Mouse (Mus musculus) neural tube, embryonic 11.5 days (tissue): ENCODE results near the gene Mycbp2. TPM values are rescaled to one million over a fixed set of nuclear protein-coding genes. Genes with fewer than 3 reads are reported as not detected.
A peak's percentile ranks its signal among the peaks of the same experiment; 100 is the strongest.

Source experiments
- ATAC-seq: fragments of 200-750 bp; cut with Nextera tagmentation; 2 replicates; pipeline ENCODE4 v1.8.0; 2017; ENCODE audit warnings: moderate number of reproducible peaks, mild to moderate bottlenecking, moderate TSS enrichment, moderate library complexity; ENCODE audit not compliant: insufficient read depth, low FRiP score, low TSS enrichment
- DNase-seq: peaks from one replicate; pipeline ENCODE4 v3.0.0-alpha.2; 2015; ENCODE audit warnings: low spot score
- H3K27ac ChIP-seq: fragments of 300-500 bp; sonication (generic); 2 replicates; pipeline ENCODE4 v1.5.1; 2014; ENCODE audit warnings: low read depth, mild to moderate bottlenecking, low read length
- H3K27me3 ChIP-seq: fragments of 300-500 bp; sonication (generic); 2 replicates; pipeline ENCODE4 v1.6.1; 2014; ENCODE audit warnings: mild to moderate bottlenecking, low read length, mixed read lengths; ENCODE audit not compliant: control insufficient read depth, insufficient read depth
- H3K36me3 ChIP-seq: fragments of 300-500 bp; sonication (generic); 2 replicates; pipeline ENCODE4 v1.6.1; 2014; ENCODE audit warnings: mild to moderate bottlenecking, low read length, moderate library complexity, mixed read lengths; ENCODE audit not compliant: control insufficient read depth, insufficient read depth
- H3K4me1 ChIP-seq: fragments of 300-500 bp; sonication (generic); 2 replicates; pipeline ENCODE4 v1.6.1; 2014; ENCODE audit warnings: low read length, mixed read lengths; ENCODE audit not compliant: control insufficient read depth, insufficient read depth
- H3K4me2 ChIP-seq: fragments of 300-500 bp; sonication (generic); 2 replicates; pipeline ENCODE4 v1.6.1; 2014; ENCODE audit warnings: low read depth, mild to moderate bottlenecking, moderate library complexity
- H3K4me3 ChIP-seq: fragments of 300-500 bp; sonication (generic); 2 replicates; pipeline ENCODE4 v1.5.1; 2014; ENCODE audit warnings: low read depth, low read length
- H3K9ac ChIP-seq: fragments of 300-500 bp; sonication (generic); 2 replicates; pipeline ENCODE4 v1.6.1; 2014; ENCODE audit warnings: mild to moderate bottlenecking, low read length
- H3K9me3 ChIP-seq: fragments of 300-500 bp; sonication (generic); 2 replicates; pipeline ENCODE4 v1.6.1; 2016; ENCODE audit warnings: low read length; ENCODE audit not compliant: control insufficient read depth
- WGBS: fragments of 180-500 bp; shearing (Covaris S2); extraction: QIAGEN DNeasy Blood & Tissue Kit; methylation state at CpG from one replicate; pipeline ENCODE4 v1.1.7; 2014; 5-methylcytosine and 5-hydroxymethylcytosine counted together
- polyA plus RNA-seq: library from polyadenylated mRNA; unstranded; fragments of >200 nt; fragmentation: Nextera tagmentation; extraction: Ambion mirVana; gene quantifications from 2 replicates; pipeline ENCODE4 v1.2.1, GENCODE M21; 2014

Mycbp2 gene
- polyA plus RNA-seq: 29.4 and 32.3 TPM in 2 replicates

DNA sequence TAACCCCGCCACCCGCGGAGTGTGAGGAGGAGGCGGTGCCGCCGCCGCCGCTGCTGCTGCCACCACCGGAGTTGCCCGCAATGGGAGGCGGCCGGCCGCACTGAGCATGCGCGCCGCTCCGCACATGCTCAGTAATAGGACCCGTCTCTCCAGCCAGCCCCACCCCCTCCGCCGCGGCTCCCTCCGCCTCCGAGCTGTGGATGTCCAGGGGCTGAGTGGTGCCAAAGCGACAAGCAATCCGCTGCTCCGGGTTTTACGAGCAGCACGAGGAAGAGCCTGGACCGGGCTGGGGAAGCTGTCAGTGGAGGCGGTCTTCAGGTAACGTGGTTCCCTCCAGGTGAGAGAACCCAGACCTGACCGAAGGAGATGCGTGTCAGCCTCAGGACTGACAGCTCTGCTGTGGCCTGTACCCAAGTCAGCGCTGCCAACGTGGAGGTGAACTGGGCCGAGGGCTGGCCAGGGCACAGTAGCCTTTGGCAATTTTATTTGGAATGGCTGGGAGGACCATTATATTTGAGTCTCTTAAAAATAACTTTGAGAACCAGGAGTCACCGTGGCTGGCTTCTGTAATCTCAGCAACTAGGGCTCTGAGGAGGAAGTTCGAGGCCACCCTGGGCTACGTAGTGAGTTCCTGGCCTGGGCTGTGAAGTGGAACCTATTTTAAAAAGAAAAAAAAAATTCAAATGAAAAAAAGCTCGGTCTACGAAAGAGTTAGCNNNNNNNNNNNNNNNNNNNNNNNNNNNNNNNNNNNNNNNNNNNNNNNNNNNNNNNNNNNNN is at the start of gene Mycbp2:
Mycbp2 (minus strand) TSS at position 86 of the 777 bp plus-strand sequence.
- Histone ChIP-seq H3K4me3 (peak within 1 kb of the TSS; percentile 76), H3K4me1 (peaks cover 9% of the 10 kb centered on the region), H3K27me3 (no peaks in the 10 kb centered on the region), H3K9ac (peak within 1 kb of the TSS; percentile 82), H3K9me3 (no peaks in the 10 kb centered on the region), H3K4me2 (peak within 1 kb of the TSS; percentile 70), H3K36me3 (no peaks in the 10 kb centered on the region), H3K27ac (peak within 1 kb of the TSS; percentile 95)
- ATAC-seq: peak; percentile 95
- WGBS: 6% methylated on average over 38 of the region's 41 CpGs
- DNase-seq: peak; percentile 98

- Histone ChIP-seq H3K27me3 (no peaks in the 10 kb centered on the region), H3K4me3 (no peak overlapping the region), H3K27ac (no peak overlapping the region), H3K36me3 (no peaks in the 10 kb centered on the region), H3K9ac (no peak overlapping the region), H3K4me2 (no peak overlapping the region), H3K4me1 (no peaks in the 10 kb centered on the region), H3K9me3 (no peaks in the 10 kb centered on the region)
- WGBS: 81% methylated on average over 7 of the region's 7 CpGs
- no peak for ATAC-seq
- no peak for DNase-seq
These were observed 45.8 kb upstream of the Mycbp2 start for GRCm38 (mm10) chr14:103392391-103392790.

DNA sequence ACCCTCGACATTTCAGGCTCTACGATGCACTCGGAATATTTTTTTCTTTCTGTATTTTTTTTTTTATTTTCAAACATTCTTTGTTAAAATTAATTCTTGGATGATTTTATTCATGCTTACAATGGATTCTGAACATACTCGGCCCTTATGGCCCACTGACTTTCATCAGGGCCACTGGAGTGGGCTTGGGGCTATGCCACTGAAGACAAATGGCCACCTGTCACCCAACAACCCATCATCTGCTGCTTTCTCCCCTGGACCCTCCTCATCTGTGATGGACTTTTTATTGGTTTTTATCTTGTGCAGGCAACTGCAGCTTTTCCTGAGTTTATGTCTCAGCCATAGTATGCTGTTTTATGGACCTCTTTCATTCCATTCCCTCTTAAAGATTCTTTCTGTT is 40.8 kb upstream of the Mycbp2 start:
- Histone ChIP-seq H3K4me3 (no peak overlapping the region), H3K9ac (no peak overlapping the region), H3K4me2 (no peak overlapping the region), H3K36me3 (no peaks in the 10 kb centered on the region), H3K4me1 (no peaks in the 10 kb centered on the region), H3K27ac (no peak overlapping the region), H3K27me3 (no peaks in the 10 kb centered on the region), H3K9me3 (no peaks in the 10 kb centered on the region)
- no peak for ATAC-seq
- DNase-seq: no peak
- 83% methylated on average over 4 of the region's 4 CpGs for WGBS

DNA sequence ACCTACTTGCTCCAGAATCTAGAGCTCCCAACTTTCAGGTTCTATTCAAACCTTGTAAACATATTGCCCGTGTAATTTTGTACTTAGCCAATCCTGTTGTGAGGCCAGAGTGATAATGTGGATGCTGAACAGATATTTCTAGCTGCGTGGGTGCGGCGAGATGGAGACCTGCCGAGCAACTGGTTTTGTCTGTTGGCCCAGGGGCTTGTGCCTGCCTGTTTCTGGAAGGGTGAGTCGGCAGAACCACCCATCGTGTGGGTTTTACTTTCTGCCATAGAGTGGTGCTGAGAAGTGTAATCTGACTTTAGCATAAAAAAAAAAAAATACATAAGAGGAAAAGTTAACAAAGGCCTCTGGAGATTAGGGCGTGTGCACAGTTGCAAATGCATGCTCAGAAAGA is 40.3 kb upstream of the Mycbp2 start:
- no peak for ATAC-seq
- Histone ChIP-seq H3K4me3 (no peak overlapping the region), H3K9me3 (no peaks in the 10 kb centered on the region), H3K4me2 (no peak overlapping the region), H3K27me3 (no peaks in the 10 kb centered on the region), H3K4me1 (no peaks in the 10 kb centered on the region), H3K27ac (no peak overlapping the region), H3K9ac (no peak overlapping the region), H3K36me3 (no peaks in the 10 kb centered on the region)
- no peak for DNase-seq
- 86% methylated on average over 8 of the region's 8 CpGs for WGBS

DNA sequence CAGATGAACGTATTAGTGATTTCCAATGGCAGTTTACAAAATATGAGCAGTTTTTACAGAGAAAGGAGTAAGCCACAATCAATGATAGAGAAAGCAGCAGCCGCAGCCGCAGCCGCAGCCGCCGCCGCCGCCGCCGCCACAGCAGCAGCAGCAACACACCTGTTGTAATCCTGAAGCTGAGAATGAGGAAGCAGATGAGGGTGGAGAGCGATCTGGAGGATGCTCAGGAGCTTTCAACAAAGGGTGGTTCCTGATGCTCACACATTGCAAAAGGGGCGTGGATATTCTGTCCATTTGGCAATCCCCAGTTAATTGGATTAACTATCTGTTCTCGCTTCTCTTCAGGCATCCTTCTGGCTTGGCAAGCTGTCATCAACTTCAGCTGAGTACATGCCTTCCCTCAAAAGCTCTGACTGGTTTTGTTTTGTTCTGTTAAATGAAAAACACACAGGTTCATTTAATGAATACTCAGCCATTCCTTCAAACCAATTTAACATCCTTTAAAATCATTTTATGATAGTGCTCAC is 38.5 kb upstream of the Mycbp2 start:
- no peak overlapping the region for H3K4me2 ChIP-seq
- H3K27me3 ChIP-seq: no peaks in the 10 kb centered on the region
- no peak overlapping the region for H3K4me3 ChIP-seq
- ATAC-seq (no peak), DNase-seq (no peak)
- WGBS: 76% methylated on average over 13 of the region's 13 CpGs
- H3K9me3 ChIP-seq: no peaks in the 10 kb centered on the region
- no peaks in the 10 kb centered on the region for H3K36me3 ChIP-seq
- no peak overlapping the region for H3K9ac ChIP-seq
- no peaks in the 10 kb centered on the region for H3K4me1 ChIP-seq
- H3K27ac ChIP-seq: no peak overlapping the region

- 83% methylated on average over 3 of the region's 3 CpGs for WGBS
- no peaks in the 10 kb centered on the region for H3K27me3 ChIP-seq
- no peaks in the 10 kb centered on the region for H3K9me3 ChIP-seq
- no peak overlapping the region for H3K9ac ChIP-seq
- H3K27ac ChIP-seq: no peak overlapping the region
- DNase-seq: no peak
- H3K36me3 ChIP-seq: no peaks in the 10 kb centered on the region
- H3K4me3 ChIP-seq: no peak overlapping the region
- no peaks in the 10 kb centered on the region for H3K4me1 ChIP-seq
- no peak overlapping the region for H3K4me2 ChIP-seq
- no peak for ATAC-seq
These were observed 32.1 kb upstream of the Mycbp2 start for GRCm38 (mm10) chr14:103378703-103379102.

DNA sequence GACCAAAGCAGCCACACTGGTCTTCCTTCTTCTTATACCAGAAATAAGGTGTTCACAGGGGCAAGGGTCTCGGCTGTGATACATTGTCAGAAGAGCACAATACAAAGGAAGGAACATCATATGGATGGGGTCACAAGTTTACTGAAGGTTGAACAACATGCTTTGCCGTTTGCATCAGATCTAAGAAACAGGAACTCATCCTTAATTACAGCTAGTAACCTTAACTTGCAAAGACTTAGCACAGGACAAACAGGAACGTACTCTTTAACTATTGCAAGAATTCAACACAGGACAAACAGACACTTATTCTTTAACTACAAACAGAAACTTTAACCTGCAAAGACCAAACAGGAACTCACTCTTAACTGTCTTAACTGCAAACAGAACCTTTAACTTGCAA is 30.2 kb upstream of the Mycbp2 start:
- H3K4me1 ChIP-seq: no peaks in the 10 kb centered on the region
- H3K4me2 ChIP-seq: no peak overlapping the region
- H3K9ac ChIP-seq: no peak overlapping the region
- H3K4me3 ChIP-seq: no peak overlapping the region
- WGBS: 80% methylated on average over 3 of the region's 3 CpGs
- DNase-seq: no peak
- no peaks in the 10 kb centered on the region for H3K36me3 ChIP-seq
- no peaks in the 10 kb centered on the region for H3K27me3 ChIP-seq
- ATAC-seq: no peak
- H3K9me3 ChIP-seq: no peaks in the 10 kb centered on the region
- no peak overlapping the region for H3K27ac ChIP-seq

- Histone ChIP-seq H3K4me3 (no peak overlapping the region), H3K27ac (no peak overlapping the region), H3K27me3 (no peaks in the 10 kb centered on the region), H3K4me1 (no peaks in the 10 kb centered on the region), H3K9ac (no peak overlapping the region), H3K4me2 (no peak overlapping the region), H3K9me3 (no peaks in the 10 kb centered on the region), H3K36me3 (no peaks in the 10 kb centered on the region)
- 91% methylated on average over 1 of the region's 1 CpGs for WGBS
- DNase-seq: no peak
- ATAC-seq: no peak
These were observed 28.9 kb upstream of the Mycbp2 start for GRCm38 (mm10) chr14:103375523-103375922.

DNA sequence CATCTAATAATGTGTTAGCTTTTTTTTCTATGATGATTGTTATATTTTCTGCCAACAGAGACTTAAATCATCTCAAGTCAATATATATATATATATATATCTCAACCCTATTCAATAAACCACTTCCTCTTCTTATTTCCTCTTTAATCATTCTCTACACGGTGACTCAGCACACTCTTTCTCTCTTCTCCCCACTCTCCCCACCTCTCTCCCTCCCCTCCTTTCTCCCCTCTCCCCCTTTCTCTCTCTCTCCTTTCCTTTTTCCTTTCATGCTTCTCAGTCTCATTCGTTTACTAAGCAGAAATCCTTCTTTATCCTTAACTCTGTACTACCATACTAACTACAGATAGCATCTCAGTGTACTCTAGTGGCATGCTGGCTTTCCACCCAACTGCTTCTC is 16.6 kb upstream of the Mycbp2 start:
- no peaks in the 10 kb centered on the region for H3K27me3 ChIP-seq
- H3K27ac ChIP-seq: no peak overlapping the region
- H3K9ac ChIP-seq: no peak overlapping the region
- H3K4me1 ChIP-seq: no peaks in the 10 kb centered on the region
- ATAC-seq: no peak
- no peak overlapping the region for H3K4me3 ChIP-seq
- H3K4me2 ChIP-seq: no peak overlapping the region
- no peak for DNase-seq
- H3K36me3 ChIP-seq: no peaks in the 10 kb centered on the region
- WGBS: 49% methylated on average over 2 of the region's 2 CpGs
- no peaks in the 10 kb centered on the region for H3K9me3 ChIP-seq
